Mouse (Mus musculus) neural tube, embryonic 14.5 days (tissue): Measurements from ENCODE around the gene Slc8b1. TPM values are rescaled to one million over a fixed set of nuclear protein-coding genes. Genes with fewer than 3 reads are reported as not detected.

Experiments
- ATAC-seq: fragments of 200-750 bp; cut with Nextera tagmentation; 2 replicates; pipeline ENCODE4 v1.8.0; 2017; ENCODE audit warnings: low read depth, mild to moderate bottlenecking, moderate TSS enrichment, moderate library complexity
- H3K27ac ChIP-seq: fragments of 300-500 bp; sonication (generic); 2 replicates; pipeline ENCODE4 v1.5.1; 2014; ENCODE audit warnings: low read depth, mild to moderate bottlenecking, control low read depth, low read length, moderate library complexity, mixed read lengths
- H3K27me3 ChIP-seq: fragments of 300-500 bp; sonication (generic); 2 replicates; pipeline ENCODE4 v1.6.1; 2014; ENCODE audit warnings: low read length; ENCODE audit not compliant: control insufficient read depth, insufficient read depth
- H3K36me3 ChIP-seq: fragments of 300-500 bp; sonication (generic); 2 replicates; pipeline ENCODE4 v1.6.1; 2014; ENCODE audit warnings: low read length, mixed read lengths; ENCODE audit not compliant: control insufficient read depth, insufficient read depth
- H3K4me1 ChIP-seq: fragments of 300-500 bp; sonication (generic); 2 replicates; pipeline ENCODE4 v1.6.1; 2014; ENCODE audit warnings: low read length; ENCODE audit not compliant: control insufficient read depth, insufficient read depth
- H3K4me2 ChIP-seq: fragments of 300-500 bp; sonication (generic); 2 replicates; pipeline ENCODE4 v1.6.1; 2014; ENCODE audit warnings: mild to moderate bottlenecking, low read depth, low read length, control low read depth
- H3K4me3 ChIP-seq: fragments of 300-500 bp; sonication (generic); 2 replicates; pipeline ENCODE4 v1.5.1; 2014; ENCODE audit warnings: low read depth, low read length, control low read depth, mixed read lengths
- H3K9ac ChIP-seq: fragments of 300-500 bp; sonication (generic); replicated peaks from 2 replicates; pipeline ENCODE4 v1.6.1; 2014; ENCODE audit warnings: low read depth, mild to moderate bottlenecking, control low read depth, low read length, mixed read lengths
- H3K9me3 ChIP-seq: fragments of 300-500 bp; sonication (generic); 2 replicates; pipeline ENCODE4 v1.6.1; 2016; ENCODE audit warnings: low read length; ENCODE audit not compliant: control insufficient read depth
- WGBS: fragments of 180-500 bp; shearing (Covaris S2); extraction: QIAGEN DNeasy Blood & Tissue Kit; methylation state at CpG from one replicate; pipeline ENCODE4 v1.1.7; 2014; 5-methylcytosine and 5-hydroxymethylcytosine counted together
- polyA plus RNA-seq: library from polyadenylated mRNA; unstranded; fragments of >200 nt; fragmentation: Nextera tagmentation; extraction: Ambion mirVana; gene quantifications from 2 replicates; pipeline ENCODE4 v1.2.1, GENCODE M21; 2014

Slc8b1 gene
- polyA plus RNA-seq, 1 experiment from 2014 or later, result 0.95 TPM

DNA sequence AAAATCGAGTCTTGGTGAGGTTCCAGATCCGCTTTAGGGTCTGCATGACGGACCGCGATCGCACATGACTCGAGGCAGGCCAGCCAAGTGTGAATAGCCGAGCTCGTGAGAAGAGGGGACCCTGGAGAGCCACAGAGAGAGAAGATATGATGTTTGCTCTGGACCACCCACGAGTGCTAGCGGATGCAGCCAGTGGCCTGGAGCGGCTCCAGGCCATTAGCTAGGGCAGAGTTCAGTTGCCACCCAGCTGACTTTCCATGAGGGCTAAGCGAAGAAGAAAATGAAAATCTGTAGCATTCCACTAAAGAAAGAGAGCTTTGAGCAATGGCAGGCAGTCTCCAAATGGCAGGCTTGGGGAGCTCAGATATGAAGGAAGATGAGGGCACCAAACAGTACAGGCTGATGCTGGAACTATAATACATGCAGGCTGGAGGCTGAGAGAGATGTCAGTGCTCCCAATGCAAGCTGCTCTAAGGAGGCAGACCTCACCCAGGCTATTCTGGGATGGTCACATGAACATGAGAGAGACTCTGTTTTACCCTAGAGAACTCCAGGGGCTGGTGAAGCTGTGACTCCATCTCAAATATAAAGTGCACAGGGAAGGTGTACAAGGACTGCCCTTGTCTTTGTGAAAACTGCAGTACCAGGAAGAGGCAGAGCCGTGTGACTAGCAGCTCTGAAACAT, 60.2 kb downstream of the Slc8b1 start:
- H3K4me2 ChIP-seq, result no peak overlapping the region
- no peaks in the 10 kb centered on the region for H3K36me3 ChIP-seq
- H3K27me3 ChIP-seq, result no peaks in the 10 kb centered on the region
- no peaks in the 10 kb centered on the region for H3K9me3 ChIP-seq
- no peak overlapping the region for H3K9ac ChIP-seq
- no peak overlapping the region for H3K4me3 ChIP-seq
- H3K27ac ChIP-seq, result peak overlapping the region; percentile 13; the same call in 1 of the 2 replicates
- no peak for ATAC-seq
- 28% methylated on average over 14 of the region's 14 CpGs for WGBS
- H3K4me1 ChIP-seq, result peaks cover 55% of the 10 kb centered on the region

- Histone ChIP-seq H3K27ac (no peak overlapping the region), H3K4me3 (no peak overlapping the region), H3K4me2 (no peak overlapping the region), H3K36me3 (no peaks in the 10 kb centered on the region), H3K9me3 (no peaks in the 10 kb centered on the region), H3K27me3 (no peaks in the 10 kb centered on the region), H3K9ac (no peak overlapping the region), H3K4me1 (peaks cover 40% of the 10 kb centered on the region)
- 71% methylated on average over 10 of the region's 10 CpGs for WGBS
- ATAC-seq, result no peak
Measured at GRCm38 (mm10) chr5:120574469-120575063, 63.6 kb downstream of the Slc8b1 start.

- no peak overlapping the region for H3K27ac ChIP-seq
Measured at GRCm38 (mm10) chr5:120576781-120577301, 65.9 kb downstream of the Slc8b1 start.

DNA sequence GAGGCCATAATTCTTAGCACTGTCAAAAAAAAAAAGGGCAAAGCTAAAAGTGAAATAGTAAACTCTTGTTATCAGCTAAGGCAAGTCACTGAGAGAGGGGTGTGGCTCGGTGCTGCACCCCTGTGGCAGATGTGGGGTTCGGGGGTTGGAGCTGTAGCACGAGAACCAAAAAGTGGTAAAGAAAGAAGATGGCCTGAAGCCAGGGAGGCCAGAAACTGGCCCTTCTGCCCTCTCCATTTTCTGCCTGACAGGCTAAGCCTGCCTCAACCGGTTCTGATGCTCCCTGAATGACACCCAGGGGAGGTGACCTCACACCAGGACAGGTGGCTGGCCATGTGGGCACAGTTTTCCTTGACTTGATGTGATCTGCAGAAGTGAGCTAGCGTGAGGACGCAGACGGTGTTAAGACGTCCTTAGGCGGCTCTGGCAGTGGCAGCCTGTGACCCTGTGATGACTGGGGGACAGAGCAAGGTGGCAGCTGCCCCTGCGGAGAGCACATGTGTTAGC, 67.0 kb downstream of the Slc8b1 start:
- H3K27ac ChIP-seq, result peak overlapping the region; percentile 11; the same call in 1 of the 2 replicates
- WGBS, result 48% methylated on average over 10 of the region's 10 CpGs

More at GRCm38 (mm10) chr5:120576781-120577301, 65.9 kb downstream of the Slc8b1 start:
- H3K36me3 ChIP-seq, result no peaks in the 10 kb centered on the region
- H3K9ac ChIP-seq, result no peak overlapping the region
- H3K27me3 ChIP-seq, result no peaks in the 10 kb centered on the region
- ATAC-seq, result no peak
- H3K4me2 ChIP-seq, result no peak overlapping the region
- peaks cover 27% of the 10 kb centered on the region for H3K4me1 ChIP-seq
- 80% methylated on average over 11 of the region's 11 CpGs for WGBS
- no peaks in the 10 kb centered on the region for H3K9me3 ChIP-seq
- H3K4me3 ChIP-seq, result no peak overlapping the region

GRCm38 (mm10) chr5:120578504-120579081, 67.6 kb downstream of the Slc8b1 start:
- Histone ChIP-seq H3K9me3 (no peaks in the 10 kb centered on the region), H3K36me3 (peaks cover 2% of the 10 kb centered on the region; the same call in 1 of the 2 replicates), H3K27ac (peak overlapping the region; percentile 52), H3K4me2 (no peak overlapping the region), H3K9ac (no peak overlapping the region), H3K4me1 (peaks cover 29% of the 10 kb centered on the region), H3K4me3 (no peak overlapping the region), H3K27me3 (no peaks in the 10 kb centered on the region)
- WGBS, result 47% methylated on average over 12 of the region's 12 CpGs
- no peak for ATAC-seq

More for the DNA sequence above, 67.0 kb downstream of the Slc8b1 start:
- no peak for ATAC-seq
- Histone ChIP-seq H3K36me3 (no peaks in the 10 kb centered on the region), H3K9ac (no peak overlapping the region), H3K4me2 (no peak overlapping the region), H3K4me3 (no peak overlapping the region), H3K9me3 (no peaks in the 10 kb centered on the region), H3K4me1 (peaks cover 27% of the 10 kb centered on the region), H3K27me3 (no peaks in the 10 kb centered on the region)

- Histone ChIP-seq H3K27ac (peak overlapping the region; percentile 52), H3K9ac (0 out of 2 replicates have a peak overlapping the region, but pooled peaks have one; percentile 17), H3K4me1 (peaks cover 29% of the 10 kb centered on the region), H3K4me2 (peak overlapping the region; percentile 17), H3K27me3 (no peaks in the 10 kb centered on the region), H3K4me3 (no peak overlapping the region), H3K9me3 (no peaks in the 10 kb centered on the region), H3K36me3 (peaks cover 3% of the 10 kb centered on the region; the same call in 1 of the 2 replicates)
- 34% methylated on average over 26 of the region's 26 CpGs for WGBS
- ATAC-seq, result peak; percentile 64
Measured at GRCm38 (mm10) chr5:120579211-120579897, 68.4 kb downstream of the Slc8b1 start.

GRCm38 (mm10) chr5:120579898-120580626, 69.1 kb downstream of the Slc8b1 start:
- Histone ChIP-seq H3K4me1 (peaks cover 29% of the 10 kb centered on the region), H3K27ac (peak overlapping the region; percentile 52), H3K4me3 (no peak overlapping the region), H3K27me3 (no peaks in the 10 kb centered on the region), H3K9me3 (no peaks in the 10 kb centered on the region), H3K4me2 (peak overlapping the region; percentile 17), H3K36me3 (peaks cover 3% of the 10 kb centered on the region; the same call in 1 of the 2 replicates), H3K9ac (0 out of 2 replicates have a peak overlapping the region, but pooled peaks have one; percentile 17)
- WGBS, result 63% methylated on average over 26 of the region's 26 CpGs
- ATAC-seq, result no peak; the same call in 1 of the 2 replicates

DNA sequence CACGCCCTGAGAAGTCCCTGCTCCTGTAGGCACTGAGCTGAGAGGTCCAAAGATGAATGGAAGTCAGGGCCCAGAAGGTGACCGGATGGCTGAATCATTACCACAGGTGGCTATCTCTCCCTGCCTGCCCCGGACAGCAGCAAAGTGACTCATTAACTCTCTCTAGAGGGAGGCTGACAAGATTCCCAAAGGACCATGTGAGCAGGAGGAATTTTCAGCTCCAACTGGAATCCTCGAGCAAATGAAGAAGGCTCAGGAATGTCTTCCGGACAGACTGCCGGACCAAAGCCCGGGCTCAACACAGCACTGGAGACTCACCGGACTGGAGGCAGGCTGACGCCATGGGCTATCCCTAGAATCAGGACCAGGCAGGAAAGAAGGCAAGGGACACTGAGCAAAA, 71.0 kb downstream of the Slc8b1 start:
- Histone ChIP-seq H3K36me3 (peaks cover 3% of the 10 kb centered on the region; the same call in 1 of the 2 replicates), H3K9me3 (no peaks in the 10 kb centered on the region), H3K4me2 (no peak overlapping the region), H3K9ac (no peak overlapping the region), H3K4me1 (peaks cover 29% of the 10 kb centered on the region), H3K27me3 (no peaks in the 10 kb centered on the region), H3K4me3 (no peak overlapping the region), H3K27ac (no peak overlapping the region)
- ATAC-seq, result no peak
- WGBS, result 87% methylated on average over 9 of the region's 9 CpGs
